Mouse (Mus musculus) liver, adult (tissue): ENCODE results near the gene Nfix.
A peak's percentile ranks its signal among the peaks of the same experiment; 100 is the strongest.

Experiments used
- GATA4 ChIP-seq: IDR thresholded peaks from 2 replicates; pipeline ENCODE4 v1.6.1; 2014; ENCODE audit warnings: mild to moderate bottlenecking, low read length; ENCODE audit not compliant: insufficient replicate concordance

The Nfix gene

DNA sequence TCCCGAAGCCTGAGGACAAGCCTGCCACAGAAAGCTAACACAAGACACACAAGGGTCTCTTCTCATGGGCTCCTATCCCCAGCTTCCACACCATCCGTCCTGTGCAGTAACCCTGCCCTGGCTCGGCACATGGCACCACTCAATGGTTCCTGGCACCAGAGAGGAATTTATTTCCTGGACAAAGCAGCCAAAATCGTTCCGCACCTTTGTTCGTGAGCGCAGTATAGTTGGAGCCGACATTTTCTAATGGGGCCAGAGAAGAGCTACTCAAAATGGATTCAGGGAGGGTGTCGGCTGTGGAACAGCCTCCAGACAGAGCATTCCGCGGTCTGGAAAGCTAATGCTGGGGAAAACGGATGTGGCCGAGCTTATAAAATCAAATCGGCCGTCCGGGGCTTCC, 50.6 kb downstream of the Nfix start:
- no peak for TF ChIP-seq GATA4

DNA sequence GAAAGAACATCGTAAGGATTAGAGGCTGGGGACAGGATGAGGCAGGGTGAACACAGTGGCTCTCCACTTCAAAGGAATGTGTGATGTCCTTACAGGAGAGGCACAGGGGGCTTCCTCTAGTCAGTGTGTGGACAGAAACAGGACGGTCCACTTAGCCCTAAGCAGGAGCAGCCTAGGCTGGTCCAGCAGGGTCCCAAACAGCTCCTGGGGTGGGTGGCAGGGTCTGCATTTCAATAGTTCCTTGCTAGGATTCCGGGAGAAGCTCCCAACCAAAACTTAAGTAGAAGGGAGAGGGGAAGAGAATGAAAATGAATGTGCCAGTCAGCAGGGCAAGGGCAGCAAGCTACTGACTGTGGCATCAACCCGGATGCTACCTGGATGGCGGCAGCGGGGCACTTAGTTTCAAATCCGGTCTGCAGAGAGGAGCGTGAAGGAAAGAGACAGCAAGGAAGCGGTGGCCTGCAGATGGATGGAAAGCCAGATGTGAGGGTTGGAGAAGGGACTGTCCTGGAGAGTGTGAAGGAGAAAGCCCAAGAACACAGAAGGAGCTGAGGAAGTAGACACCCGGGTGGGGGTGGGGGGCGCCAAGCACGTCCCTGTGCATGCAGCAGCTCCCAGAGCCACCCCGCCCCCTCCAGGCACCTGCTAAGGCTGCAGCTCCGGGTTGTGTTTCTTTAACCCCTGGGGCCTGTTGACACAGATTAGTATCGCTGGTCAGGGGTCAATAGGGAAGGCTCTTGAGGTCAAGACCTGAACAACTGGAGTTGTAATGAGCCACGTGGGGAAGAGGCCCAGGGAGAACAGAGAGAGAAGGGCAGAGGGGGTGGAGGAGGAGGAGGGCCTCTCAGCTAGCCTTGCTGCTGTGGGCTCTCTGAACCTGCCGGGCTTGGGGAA, 54.9 kb downstream of the Nfix start:
- peak; percentile 57; the same call in 1 of the 2 replicates for TF ChIP-seq GATA4

DNA sequence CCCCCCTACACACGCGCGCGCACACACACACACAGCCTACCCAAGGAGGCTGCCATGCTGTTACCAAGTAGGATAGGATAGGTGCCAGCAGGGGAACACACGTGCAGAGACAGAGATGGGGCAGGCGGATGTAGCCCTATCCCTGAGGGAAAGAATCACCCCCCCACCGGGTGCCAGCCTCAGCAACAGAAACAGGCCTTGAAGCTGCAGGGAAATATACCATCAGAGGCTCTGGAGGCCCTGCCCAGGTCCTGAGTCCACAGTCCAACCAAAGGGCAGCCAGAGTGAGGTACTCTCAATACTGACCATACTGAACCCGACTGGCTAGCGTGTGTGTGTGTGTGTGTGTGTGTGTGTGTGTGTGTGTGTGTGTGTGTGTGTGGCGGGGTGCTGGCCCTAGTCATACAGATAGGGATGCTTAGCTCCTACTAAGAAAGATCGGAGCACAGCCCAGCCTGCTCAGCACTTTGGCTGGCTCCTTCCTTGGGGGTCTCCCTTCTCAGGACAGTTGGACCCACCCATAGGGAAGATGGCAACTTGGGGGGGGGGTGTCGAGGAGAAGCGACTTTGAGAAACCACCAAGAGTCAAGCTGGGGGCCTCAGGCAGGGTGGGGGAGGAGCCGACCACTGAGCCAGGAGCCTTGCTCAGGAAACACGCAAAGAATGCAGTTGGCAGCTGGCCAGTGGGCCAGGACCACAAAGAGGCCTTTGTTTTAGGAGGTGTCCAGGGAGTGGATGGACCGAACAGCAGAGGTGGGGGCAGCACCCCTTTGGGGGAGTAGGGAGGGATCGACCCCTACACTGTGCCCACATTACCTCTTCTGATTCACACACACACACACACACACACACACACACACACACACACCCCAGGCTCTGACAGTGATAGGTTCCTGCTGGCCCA, 56.4 kb downstream of the Nfix start:
- no peak for TF ChIP-seq GATA4

DNA sequence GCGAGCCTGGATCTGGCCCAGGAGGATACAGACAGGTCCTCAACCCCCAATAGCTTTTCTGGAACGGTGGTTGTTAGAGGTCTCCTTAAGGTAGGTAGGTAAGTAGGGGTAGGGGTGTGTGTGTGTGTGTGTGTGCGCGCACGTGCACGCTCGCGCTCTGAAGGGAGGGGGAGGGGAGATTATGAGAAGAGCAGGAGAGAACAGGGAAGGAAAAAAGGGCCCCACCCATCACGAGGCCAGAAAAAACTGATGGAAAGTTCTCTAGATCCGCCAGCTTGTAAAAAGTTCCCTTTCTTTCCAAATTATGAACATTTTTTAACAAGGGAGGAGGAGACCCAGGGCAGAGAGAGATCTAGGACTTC, 57.1 kb downstream of the Nfix start:
- TF ChIP-seq GATA4 = no peak

DNA sequence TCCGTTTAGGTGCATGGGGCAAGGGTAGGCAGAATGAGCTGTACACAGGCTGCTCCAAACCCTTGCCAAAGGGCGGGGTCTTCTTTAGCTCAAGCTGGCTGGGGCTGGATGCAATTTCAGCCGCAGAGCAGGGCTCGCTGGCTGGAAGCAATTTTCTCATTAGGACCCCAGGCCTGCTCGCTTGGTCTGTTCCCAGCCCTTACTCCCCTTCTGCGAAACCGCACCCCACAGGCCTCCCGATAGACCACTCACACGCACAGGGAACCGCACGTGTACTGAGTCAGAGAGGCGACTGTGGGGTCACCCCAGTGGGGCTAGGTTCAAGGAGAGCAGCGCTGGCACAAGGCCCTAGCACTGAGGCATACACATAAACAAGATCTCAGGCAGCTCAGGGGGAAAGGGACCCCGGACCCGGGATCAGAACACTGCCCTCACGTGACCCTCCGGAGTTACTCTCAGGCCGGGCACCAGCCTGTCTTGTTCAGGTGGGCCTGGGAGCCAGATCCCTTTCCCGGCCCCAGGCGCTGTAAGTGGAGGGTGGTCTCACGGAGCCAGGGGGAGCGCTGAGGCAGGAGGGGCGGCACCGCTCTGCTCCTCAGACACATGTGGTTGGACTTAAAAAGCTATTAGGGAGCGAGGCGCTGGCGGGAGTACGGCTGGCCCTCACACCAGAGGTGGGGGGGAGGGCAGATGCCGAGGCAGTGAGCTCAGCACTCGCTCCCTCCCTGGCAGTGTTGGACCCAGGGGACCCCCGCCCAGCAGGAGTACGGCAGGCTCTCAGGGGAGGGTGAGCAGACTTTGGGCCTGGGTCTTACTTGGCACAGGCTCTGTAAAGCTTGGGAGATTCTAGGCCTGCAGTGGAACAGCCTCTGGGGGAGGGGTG, 57.7 kb downstream of the Nfix start:
- no peak for TF ChIP-seq GATA4

DNA sequence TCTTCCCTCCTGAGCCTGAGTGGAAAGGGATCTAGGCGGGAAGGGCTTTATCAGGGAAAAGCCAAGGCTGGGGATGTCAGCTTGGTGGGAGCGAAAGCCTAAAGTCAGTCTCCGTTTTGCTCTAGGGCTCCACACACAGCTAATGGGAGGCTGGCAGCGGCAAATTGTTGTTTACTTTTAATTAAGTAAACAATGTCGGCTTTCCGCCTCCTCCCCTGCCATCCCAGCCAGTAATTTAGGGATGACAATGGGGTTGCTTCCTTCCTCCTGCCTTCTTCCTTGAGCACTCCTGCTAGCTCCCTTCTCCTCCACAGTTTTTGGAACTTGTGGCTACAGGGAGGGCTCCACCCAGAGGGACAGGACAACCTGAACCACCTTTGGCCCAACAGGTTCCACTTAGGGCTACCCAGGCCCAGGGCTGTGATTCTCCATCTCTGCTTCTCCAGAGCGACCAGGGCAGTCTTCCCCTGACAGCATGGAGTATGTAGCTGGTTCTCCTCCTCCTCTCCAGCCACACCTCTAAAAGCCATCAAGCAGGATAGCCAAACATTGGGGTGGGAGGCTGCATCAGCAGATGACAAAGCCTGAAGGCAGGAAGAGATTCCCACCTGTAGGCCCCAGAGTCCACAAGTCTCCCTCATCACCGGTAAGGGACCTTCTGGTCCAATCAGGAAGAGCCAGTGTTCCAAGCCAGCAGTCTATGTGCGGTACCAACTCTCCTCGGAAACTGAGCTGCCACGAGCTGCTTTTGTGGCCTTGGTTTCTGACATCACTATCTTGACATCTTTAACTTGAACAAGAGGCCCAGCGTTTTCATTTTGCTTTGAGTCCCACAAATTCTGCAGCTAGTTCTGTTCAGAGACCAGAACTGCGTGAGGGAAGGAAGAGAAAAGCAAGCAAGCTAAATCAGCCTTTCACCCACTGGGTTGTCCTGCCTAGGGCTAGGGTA, 59.0 kb downstream of the Nfix start:
- no peak for TF ChIP-seq GATA4

DNA sequence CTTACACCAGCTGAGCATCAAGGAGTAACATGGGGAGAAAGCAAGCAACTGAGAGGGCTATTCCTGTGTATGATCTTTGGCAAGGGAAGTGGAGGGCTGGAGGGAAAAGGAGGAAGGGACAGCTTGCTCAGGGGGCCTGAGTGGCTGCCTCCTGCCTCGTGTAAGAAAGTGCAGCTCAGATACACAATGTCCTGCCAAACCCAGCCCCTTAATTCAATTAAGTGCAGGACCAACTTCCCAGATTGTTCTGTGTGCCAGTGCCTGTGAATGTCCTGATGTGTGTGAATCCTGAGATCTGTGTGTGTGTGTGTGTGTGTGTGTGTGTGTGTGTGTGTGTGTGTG, 60.8 kb downstream of the Nfix start:
- no peak for TF ChIP-seq GATA4

DNA sequence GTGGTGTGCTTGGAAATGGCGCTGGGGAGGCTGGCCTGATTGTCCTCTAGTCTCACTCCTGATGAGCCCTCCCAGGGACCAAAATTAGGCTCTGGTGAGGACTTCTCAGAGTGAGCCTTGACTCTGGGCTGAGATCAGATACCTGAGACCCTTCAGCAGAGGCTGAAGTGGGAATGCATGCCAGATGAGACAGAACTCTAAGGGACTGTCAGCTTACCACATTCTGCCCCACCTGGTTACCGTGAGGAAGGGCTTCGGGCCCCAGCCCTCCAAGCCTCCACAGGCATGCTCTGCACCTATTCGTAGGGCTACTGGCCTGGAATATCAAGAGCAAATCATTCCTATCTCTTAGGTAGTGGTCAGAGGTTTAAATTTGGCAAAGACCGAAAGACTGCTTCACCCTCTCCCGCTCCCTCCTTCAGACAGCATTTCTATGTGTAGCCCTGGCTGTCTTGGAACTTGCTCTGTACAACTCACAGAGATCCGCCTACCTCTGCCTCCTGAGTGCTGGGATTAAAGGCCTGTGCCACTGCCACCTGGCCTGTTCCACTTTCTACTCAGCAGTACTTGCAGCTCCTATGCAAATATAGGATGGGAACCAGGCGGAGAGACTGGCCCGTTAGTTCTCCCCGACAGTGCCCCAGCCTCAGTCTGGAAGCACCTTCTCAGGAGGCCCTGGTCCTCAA, 61.3 kb downstream of the Nfix start:
- TF ChIP-seq GATA4 = no peak

DNA sequence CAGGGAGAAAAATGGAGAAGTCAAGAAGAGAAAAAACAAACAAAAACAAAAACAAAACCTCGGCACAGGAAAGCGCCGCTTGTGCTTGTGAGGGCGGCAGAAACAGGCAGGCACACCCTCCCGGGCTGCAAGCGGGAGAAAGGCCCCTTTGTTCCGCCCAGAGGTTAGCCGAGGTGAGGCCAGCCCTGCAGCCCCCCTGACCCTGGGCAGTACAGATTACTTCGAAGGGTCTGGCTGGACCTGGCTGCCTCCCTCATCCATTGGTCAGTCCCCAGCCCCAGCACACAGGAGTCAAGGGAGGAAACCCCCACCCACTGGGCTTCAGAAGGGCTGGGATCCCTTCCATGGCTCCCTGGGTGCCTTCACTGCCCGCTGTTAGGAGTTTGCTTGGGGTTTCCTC, 61.9 kb downstream of the Nfix start:
- TF ChIP-seq GATA4 = no peak

DNA sequence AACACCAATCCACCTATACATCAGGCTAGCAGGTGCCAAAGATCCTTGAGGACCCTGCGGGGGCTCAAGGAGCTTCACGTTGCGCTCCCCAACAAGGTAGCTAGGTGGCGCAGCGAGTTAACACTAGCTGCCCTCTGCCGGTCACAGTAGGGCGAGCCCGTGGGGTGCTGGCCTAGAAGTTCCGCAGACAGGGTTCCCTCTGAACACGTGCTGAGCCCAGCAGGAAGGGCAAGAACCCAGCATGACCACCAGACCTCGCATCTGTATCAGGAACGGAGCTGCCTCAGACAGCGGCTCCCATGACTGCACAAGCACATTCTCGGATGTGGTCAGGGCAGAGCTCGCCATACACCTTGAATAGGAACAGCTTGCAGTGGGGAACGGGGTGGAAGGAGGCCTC, 62.5 kb downstream of the Nfix start:
- TF ChIP-seq GATA4 = no peak

DNA sequence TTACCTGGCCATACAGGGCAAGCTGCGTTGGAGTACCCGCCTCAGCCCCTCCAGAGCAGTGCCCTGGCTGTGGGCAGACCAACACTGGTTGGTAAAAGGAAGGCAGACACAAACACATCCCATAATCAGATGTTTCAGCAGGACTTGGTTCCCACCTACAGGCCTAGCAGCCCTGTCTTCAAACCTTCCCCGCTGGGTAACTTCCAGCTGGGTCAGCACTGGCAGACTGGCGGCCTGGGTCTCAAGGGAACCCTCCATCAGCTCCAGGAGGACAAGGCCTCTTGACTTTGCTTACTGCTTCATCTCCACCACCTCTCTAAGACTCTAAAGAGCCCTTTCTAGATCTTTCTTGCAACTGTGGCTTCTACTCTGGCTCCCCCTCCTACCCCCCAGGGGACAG, 63.6 kb downstream of the Nfix start:
- TF ChIP-seq GATA4 = no peak

DNA sequence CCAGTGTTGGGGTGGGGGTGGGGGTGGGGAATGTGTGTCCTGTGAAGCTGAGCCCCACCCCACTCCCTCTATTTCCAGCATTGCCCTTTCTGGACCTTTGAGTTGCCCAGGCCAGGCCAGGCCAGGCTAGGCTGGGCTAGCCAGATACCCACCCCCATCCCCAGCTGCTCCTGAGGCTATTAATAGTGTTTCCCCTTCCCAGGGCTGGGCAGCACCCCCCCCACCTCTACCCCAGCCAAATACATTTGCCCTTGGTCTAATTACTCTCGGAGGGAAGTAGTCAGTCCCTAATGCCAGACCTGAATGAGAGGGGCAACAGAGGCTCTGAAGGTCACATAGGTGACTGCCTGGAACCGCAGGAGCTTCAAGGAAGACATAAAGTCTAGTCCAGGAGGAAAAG, 64.5 kb downstream of the Nfix start:
- TF ChIP-seq GATA4 = no peak

DNA sequence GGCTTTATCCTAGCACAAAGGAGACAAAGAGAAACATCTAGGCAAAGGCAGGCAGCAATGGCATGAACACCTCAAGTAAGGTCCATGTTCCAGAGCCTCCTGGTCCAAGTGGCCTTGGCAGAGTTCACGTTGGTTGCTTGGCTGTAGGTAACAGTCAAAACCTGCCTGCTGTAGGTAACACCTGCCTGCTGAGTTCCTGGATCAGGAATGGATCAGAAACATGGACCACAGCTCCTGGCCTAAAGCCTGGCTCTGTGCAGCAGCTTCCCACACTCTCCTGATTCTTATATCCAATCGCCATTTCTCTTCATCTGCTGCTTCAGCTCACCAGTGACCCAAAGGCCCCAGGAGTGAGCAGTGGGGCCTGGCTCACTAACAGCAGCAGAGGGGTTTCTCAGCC, 65.5 kb downstream of the Nfix start:
- no peak for TF ChIP-seq GATA4

DNA sequence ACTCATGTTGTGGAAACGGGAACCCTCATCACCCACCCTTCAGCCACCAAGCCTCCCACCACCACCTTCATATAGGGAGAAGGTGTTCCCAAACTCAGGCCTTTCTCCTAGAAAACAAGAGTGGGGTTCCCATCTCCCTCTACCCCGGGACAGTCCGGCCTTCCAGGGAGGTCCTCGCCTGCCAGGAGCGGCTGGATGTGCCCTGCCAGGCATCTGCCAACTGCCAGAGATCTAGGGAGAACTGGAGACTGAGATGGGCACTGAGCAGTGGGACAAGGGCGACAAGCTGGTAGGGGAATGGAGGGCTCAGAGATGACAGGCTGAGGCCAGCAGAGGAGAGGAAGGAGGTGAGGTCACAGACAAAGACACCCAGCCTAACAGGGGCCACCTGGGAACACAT, 66.2 kb downstream of the Nfix start:
- TF ChIP-seq GATA4 = no peak
